Mouse (Mus musculus): ENCODE results near the gene Esrrb. TPM values are rescaled to one million over a fixed set of nuclear protein-coding genes. Genes with fewer than 3 reads are reported as not detected.

The Esrrb gene
- total RNA-seq, 4 experiments from 2014 or later = 0.24 to 0.52 (median 0.41) TPM; not detected in 1

- DNase-seq = no peak
Measured at GRCm38 (mm10) chr12:86501728-86502127, 140.8 kb downstream of the Esrrb start.

- DNase-seq = no peak
Measured at GRCm38 (mm10) chr12:86503921-86504320, 143.0 kb downstream of the Esrrb start.

GRCm38 (mm10) chr12:86504321-86504720 is 143.4 kb downstream of the Esrrb start:
- no peak for DNase-seq

GRCm38 (mm10) chr12:86507741-86508140 is 146.8 kb downstream of the Esrrb start:
- DNase-seq = no peak

- DNase-seq = no peak
Measured at GRCm38 (mm10) chr12:86508313-86508988, 147.5 kb downstream of the Esrrb start.

- DNase-seq = no peak
Measured at GRCm38 (mm10) chr12:86509295-86510279, 148.7 kb downstream of the Esrrb start.

GRCm38 (mm10) chr12:86512335-86512734 is 151.4 kb downstream of the Esrrb start:
- no peak for DNase-seq

- DNase-seq = peak; percentile 12
Measured at GRCm38 (mm10) chr12:86513596-86513995, 152.7 kb downstream of the Esrrb start.

- DNase-seq = no peak
Measured at GRCm38 (mm10) chr12:86516602-86517001, 155.7 kb downstream of the Esrrb start.

GRCm38 (mm10) chr12:86517721-86518120 is 156.8 kb downstream of the Esrrb start:
- no peak for DNase-seq

- DNase-seq = no peak
Measured at GRCm38 (mm10) chr12:86518746-86519145, 157.8 kb downstream of the Esrrb start.

- DNase-seq = no peak
Measured at GRCm38 (mm10) chr12:86534283-86534682, 173.4 kb downstream of the Esrrb start.

GRCm38 (mm10) chr12:86537799-86538198 is 176.9 kb downstream of the Esrrb start:
- no peak for DNase-seq

GRCm38 (mm10) chr12:86538711-86539110 is 177.8 kb downstream of the Esrrb start:
- DNase-seq = no peak

GRCm38 (mm10) chr12:86539511-86539910 is 178.6 kb downstream of the Esrrb start:
- DNase-seq = peak; percentile 3

GRCm38 (mm10) chr12:86547808-86548207 is 186.9 kb downstream of the Esrrb start:
- no peak for DNase-seq

- no peak for DNase-seq
Measured at GRCm38 (mm10) chr12:86553037-86553436, 192.1 kb downstream of the Esrrb start.

GRCm38 (mm10) chr12:86556796-86557517 is 196.0 kb downstream of the Esrrb start:
- no peak for DNase-seq

GRCm38 (mm10) chr12:86558889-86559288 is 198.0 kb downstream of the Esrrb start:
- DNase-seq = no peak

GRCm38 (mm10) chr12:86562705-86563104 is 201.8 kb downstream of the Esrrb start:
- DNase-seq = no peak

GRCm38 (mm10) chr12:86565996-86566395 is 205.1 kb downstream of the Esrrb start:
- no peak for DNase-seq

All from adrenal gland, adult 8-10 months (tissue).